Mouse (Mus musculus) cerebellum, adult 11-12 months (tissue): ENCODE data around the gene Cog2.

Experiments
- DNase-seq: peaks from one replicate; pipeline ENCODE4 v3.0.0; 2022

The Cog2 gene

DNA sequence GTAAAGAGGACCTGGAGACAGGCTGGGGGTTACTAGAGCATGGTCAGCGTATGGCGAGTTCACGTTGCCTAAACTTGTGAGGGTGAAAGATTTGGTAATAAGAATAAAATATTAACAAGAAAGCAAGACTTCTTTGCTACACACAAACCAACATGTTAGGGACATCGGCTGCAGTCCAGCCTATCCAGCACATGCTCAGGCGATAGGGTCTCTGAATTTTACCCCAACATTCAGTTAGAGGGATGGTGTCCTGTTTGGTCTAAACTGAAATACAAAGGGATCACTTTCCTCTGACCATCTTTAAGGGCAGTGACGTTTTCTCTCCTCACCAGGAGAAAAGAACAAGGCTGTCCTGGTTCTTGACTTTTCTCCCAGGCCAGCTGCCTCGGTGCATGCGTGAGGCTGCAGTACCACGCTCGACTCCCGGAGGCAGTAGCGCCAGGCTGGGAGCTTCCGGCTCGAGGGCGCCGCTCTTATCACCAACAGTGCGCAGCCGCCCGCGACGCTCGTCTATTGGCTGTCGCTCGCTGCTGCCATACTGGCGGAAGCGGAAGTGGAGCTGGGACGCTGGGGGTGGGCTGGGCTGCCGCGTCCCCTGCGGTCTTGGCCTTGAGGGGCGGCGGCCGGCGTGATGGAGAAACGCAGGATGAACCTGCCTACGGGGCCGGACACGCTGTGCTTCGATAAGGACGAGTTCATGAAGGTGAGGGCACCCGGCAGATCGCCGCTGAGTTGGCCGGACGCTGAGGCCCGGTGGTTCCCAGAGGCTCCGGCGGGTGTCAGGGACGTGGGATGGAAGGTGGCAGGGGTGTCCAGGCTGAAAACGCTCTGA, at the start of gene Cog2:
Gene Cog2 (plus strand): TSS at position 519 of the 832 bp plus-strand sequence.
- peak; percentile 90 for DNase-seq

DNA sequence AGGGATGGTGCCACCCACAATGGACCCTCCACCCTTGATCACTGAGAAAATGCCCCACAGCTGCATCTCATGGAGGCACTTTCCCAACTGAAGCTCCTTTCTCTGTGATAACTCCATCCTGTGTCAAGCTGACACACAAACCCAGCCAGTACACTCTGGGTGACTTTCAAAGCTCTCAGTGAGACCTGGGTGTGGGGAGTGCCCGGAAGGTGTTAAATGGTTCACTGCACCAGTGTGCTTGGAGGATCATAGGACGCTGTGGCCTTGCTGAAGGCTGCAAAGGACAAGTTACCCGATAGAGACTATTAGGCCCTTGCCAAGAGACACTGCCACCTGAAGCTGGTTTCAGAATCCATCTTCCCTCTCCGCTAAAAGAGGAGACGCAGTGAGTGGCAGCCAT, 44.9 kb upstream of the Cog2 start:
- no peak for DNase-seq

DNA sequence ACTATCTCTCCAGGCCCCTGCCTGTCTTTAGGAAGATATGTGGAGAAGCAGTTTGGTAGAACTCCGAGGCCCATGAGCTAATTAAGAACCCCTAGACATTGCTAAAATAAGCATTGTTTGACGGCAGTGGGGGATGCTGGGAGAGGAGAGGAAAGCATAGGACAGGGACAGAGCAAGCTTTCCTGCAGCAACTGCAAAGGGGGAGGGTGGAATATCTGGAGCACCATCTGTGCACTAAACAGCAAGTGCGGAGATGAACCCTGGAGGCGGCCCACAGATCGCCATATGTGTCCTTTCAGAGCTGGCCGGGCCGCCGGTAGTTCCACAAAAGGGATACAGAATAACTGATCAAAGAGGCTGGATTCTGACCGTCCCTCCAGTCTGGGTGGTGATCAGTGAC, 43.9 kb upstream of the Cog2 start:
- DNase-seq = peak; percentile 86

DNA sequence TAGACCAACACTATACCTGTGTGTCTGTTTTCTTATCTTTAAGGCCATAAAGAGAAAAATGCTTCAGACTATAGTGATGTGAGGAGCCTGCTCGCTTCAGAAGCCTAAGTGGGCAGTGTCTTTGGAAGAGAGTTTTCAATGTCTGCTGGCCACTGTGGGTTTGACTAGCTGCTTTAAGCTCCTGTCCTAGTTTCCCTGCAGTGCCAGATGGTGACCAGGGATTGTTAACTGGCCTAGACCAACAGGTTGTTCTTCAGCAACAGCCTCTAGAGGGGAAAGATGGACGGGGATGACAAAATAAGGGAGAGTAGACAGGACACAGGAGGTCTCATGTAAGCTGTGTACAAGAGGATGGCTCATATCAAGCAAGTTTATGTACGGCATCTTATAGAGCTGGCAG, 41.3 kb upstream of the Cog2 start:
- DNase-seq = no peak

DNA sequence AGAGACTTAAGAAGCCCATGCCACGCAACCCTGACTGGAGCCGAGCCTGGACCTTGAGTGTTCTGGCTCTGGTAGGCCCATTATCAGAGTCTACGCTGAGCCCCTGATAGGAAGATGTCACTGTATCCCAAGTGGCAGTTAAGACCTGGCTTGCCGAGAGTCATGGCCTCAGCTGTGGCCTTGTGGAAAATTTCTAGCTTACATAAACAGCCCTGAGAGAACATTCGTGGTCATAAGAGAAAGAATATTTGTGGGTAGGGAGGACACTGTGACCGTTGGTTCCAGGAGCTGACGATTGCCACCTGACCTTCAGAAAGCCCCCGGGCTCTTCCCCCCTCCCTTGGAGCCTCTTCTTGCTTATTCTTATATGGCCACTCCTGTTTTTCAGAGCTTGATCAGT, 40.2 kb upstream of the Cog2 start:
- no peak for DNase-seq

DNA sequence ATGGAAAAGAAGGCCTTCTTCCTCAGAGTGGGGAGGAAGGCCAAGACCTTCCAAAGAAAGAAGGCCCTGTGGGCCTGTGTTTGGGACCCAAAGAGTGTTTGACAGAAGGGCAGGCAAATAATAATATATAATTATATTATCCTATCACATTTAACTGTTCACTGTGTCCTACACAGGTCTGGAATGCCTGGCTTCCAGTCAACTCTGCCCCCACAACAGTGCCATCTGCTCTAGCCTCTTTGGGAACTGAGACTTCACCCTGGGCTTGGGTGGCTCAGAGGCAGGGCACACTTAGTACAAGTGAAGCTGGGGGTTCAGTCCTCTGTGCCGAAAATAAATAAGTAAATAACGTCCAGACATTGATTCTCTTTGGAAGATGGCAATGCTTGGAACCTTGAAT, 37.8 kb upstream of the Cog2 start:
- peak; percentile 73 for DNase-seq

DNA sequence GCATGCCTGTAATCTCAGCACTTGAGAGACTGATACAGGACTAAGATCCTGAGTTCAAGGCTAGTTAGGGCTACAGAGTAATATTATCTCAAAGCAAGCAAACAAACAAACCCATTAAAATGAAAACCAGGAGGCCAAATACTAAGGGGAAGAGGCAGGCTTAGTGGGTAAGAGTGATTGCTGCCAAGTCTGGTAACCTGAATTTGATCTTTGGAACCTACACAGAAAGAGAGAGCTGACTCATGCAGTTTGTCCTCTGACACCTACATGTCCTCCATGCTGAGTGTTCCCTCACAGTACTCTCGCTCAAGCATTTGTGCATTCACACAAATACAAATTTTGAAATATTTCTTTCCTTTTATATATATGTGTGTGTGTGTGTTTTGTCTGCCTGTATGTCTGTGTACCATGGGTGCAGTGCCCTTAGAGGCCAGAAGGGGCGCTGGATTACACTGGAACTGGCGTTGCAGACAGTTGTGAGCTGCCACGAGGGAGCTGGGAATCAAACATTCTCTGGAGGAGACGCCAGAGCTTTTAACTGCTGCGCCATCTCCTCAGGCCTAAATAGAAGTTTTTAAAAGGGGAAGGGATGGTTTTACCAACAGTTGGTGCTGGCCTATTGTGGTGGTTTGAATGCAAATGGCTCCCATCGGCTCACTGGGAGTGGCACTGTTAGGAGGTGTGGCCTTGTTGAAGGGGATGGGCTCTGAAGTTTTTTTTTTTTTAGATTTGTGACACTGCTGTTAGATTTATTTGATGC, 37.0 kb upstream of the Cog2 start:
- no peak for DNase-seq

DNA sequence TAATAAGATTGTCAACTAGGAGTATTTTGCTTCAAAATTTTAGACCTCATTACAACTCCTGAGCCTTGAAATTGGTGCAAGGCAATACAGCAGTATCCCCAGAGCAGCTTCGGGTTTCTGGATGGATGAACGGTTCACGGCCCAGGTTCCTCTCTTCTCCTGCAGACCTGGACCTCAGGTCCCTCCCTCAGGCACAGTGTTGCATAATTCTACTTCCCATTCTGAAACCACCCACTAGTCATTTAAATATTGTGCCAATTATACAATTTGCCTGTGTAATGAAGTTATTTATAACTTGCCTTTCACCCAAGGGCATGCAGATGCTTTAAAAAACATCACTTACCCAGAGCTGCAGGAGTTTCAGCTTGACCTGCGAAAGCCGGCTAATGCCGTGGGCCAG, 31.3 kb upstream of the Cog2 start:
- no peak for DNase-seq

DNA sequence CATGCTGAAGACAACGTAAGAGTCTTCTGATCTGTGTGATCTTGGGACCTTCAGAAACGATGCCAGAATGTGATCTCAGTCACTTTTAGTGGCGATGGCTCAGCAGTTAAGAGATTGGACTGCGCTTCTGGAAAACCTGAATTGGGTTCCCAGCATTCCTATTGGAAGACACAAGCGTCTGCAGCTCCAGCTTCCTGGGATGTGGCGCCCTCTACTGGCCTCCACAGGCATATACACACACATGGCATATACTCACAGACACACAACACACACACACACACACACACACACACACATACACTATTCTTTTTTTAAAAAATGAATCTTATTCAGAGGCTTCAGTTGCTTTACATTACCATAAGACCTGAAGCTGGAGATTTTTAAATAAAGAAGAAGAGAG, 30.8 kb upstream of the Cog2 start:
- DNase-seq = no peak

DNA sequence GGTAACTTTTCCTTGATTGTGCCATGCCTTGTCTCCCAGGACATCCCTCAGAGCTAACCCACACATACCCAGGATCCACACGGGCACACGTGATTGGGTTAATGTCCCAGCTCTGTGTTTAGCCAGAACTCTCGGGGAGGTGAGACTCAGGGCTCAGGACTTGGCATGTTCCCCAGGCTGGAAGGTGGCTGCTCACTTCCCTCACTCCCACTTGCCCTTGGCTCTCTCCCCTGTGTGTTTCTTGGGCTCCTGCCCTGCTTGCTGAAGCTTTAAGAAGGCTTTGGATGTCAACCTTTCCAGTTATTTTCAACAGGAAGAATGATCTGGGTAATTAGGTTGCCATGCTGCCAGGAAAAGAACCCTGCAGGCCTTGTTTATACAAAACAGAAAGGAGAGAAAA, 26.2 kb upstream of the Cog2 start:
- DNase-seq = peak; percentile 95

DNA sequence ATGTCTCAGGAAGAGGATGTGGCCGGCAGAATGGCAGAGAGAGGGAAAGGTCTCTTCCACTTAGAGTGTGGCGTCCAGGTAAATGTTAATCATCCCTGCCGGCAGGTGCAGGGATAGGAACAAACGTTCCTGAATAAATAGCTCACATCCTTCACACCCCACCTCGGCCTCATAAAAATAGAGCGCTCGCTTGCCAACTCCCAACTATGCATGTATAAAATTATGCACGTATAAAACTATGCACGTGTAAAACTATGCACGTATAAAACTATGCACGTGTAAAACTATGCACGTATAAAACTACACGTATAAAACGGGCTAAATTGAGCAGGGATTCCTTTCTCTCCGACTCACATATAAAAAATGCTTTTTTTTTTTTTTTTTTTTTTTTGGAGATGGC, 25.6 kb upstream of the Cog2 start:
- DNase-seq = no peak

DNA sequence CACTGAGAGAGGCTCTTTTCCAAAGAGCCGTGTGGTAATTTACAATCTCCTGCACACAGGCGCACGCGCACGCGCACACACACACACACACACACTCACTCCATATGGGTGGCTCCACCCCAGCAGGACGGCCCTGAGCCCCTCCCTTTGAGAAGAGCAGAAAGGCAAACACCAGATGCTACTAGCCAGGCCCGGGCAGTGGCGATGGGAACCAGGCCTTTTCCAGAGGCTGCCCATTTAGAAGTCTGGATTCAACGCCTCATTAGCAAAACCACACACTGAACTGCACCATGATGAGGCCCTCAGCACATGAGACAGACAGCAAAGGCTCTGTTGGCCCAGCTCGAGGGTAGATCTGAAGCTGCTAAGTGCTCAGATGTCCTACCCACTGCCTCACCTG, 24.9 kb upstream of the Cog2 start:
- peak; percentile 80 for DNase-seq

DNA sequence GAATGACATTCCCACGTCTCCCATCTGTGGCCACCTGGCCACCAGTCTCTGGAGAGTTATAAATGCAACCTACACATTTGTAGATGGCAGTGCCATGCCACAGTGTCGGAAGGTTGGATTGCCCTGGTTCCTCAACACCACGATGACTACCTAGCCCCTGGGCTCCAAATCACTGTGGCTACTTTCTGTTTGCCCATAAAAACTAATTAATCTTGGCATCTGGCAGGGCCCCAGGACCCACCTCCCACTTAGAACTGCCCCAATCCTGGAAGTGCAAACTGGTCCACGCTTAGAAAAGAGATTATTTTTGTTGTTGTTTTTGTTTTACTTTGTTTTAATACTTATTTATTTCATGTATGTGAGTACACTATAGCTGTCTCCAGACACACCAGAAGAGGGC, 24.3 kb upstream of the Cog2 start:
- no peak for DNase-seq

DNA sequence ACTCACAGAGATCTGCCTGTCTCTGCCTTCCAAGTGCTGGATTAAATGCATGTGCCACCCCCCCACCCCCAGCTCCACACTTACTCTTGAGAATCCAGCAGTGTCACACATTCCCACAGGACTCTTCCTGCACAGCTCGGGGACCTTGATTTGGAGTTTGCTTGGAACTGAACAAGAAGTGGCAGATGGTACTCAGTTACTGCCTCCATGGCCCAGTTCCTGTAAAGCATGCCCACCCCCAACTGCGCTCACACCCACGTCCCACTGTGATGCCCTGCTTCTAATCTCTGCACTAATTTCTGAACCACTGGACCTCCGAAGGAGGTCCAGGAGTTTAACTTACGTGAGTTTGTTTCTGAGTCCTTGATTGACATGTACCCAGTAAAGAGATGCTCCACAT, 23.7 kb upstream of the Cog2 start:
- peak; percentile 46 for DNase-seq

DNA sequence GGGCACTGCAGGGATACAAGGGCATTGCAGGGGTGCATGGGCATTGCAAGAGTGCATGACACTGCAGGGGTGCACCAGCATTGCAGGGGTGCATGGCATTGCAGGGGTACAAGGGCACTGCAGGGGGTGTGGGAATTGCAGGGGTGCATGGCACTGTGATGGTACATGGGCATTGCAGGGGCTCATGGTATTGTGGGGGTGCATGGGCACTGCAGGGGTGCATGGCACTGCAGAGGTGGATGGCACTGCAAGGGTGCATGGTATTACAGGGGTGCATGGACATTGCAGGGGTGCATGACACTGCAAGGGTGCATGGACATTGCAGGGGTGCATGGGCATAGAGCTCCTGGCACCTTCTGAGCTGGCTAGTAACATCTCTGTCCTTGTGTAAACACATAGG, 22.2 kb upstream of the Cog2 start:
- peak; percentile 60 for DNase-seq

DNA sequence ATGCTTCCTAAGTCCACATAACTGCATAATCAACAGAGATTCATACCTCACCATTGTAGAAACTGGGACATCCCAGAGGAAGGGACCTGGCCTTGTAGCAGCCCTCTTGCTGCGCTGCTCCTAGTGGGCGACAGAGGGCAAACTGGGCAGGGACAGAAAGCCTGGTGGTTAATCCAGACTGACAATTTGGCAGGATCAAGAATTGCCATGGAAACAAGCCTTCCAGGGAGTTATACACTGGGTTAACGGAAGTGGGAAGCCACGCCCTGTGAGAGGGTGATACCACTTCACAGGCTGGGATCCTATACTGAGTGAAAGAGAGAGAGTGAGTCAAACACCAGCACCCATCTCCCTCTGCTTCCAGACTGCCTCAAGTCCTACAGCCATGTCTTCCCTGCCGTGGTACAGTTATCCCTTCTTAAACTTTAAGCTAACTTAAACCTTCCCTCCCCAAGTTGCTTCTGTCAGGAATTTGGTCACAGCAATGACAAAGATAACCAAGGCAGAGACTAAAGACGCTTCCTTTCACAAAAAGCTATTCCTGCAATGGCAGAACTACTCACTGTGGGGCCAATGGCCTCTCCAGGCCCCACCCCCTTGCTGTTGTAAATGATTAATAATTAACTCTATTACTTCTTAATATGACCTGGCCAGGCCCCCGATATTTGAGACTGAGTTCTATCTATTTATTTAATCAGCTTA, 21.2 kb upstream of the Cog2 start:
- no peak for DNase-seq

DNA sequence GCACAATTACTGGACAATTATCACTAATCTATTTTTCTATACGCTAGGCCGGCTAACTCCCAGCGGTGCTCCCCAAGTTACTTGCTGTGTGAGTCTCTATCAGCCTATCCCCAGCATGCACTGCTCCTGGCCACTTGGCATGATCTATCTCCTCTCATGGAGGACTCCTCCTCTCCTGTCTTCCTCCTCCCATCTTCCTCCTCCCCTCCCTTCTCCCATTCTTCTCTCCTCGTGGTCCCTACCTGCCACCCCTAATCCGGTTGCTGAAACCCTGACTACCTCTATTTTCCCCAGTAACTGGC, 20.7 kb upstream of the Cog2 start:
- no peak for DNase-seq

DNA sequence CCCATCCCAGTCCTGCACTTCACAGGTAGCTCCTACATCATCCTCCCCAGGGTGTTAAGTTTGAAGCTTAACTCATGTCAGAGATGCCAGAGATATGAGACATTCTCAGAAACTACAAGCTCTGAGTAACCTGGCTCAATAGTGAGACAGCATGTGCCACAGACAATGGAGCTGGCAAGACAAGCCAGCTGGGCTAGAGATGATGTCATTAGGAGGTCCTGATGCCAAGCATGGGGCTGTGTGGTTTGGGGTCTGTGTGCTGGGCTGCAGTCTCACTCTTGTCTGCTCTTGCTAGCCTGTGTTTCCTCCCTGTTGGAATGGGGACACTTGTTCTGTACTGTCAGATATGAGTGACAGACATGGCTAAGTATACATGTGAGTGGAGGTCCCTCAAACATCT, 14.9 kb upstream of the Cog2 start:
- DNase-seq = no peak

DNA sequence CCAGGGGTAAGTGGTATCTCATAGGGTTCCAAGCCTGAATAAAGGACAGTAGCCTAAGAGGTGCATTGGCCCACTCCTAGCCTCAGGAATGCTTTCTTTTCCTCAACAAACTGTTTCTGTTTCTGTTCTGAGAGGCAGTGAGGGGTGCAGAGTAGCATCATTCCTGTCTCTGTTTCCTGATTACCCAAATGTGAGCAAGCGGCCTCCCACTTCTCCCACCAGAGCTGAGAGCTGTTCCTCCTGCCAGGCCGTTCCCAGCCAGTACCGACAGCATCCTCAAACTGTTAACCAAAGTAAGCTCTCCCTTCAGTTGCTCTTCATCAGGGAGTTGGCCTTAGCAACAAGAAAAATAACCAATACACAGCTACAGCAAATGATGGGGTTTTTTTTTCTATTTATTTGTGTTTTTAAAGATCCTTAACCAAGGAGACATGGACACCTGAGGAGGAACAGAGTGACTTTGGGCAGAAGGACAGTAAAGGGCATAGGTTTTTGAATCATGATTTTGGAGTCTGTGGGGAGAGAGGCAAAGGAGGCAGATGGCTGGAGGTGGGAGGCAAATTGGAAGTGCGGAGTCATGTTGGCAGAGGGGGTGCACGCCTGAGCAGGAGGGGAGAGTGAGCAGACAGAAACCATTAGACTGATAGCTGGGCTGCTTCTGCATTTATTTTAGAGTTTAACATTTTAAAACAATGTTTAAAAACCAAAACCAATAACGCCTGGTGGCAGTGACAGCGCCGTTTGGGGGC, 12.8 kb upstream of the Cog2 start:
- DNase-seq = peak; percentile 86

DNA sequence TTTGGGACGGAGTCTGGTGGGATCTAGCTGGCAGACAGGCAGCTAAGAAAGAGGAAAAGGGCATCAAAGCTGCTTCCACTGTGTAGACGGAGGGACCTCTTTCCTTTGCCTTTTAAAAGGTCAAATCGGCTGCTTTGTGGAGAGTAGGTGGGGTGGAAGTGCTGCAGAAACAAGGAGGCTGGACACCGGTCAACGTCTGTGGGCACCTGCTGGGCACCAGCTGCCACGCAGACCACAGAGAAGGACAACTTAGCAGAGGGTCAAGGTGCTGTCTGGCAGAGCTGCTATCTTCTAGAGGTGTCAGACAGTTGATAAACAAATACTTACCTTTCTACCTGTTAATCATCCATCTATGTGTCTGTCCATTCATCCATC, 12.3 kb upstream of the Cog2 start:
- peak; percentile 84 for DNase-seq

DNA sequence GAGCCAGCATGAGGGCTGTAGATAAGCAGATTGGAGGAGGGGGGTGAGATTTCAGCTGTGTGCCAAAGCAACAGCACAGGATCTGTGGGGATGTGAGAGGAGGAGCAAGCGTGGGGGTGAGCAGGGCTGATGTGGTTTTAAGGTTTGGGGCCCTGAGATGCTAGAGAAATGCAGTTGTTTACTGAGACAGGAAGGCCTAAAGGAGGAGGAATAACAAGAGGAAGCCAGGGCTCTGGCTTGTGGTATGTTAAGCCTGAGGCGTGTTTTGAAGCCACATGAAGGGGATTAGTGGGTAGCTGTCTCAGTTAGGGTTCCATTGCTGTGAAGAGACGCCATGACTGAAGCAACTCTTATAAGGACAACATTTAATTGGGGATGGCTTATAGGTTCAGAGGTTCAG, 11.4 kb upstream of the Cog2 start:
- no peak for DNase-seq

DNA sequence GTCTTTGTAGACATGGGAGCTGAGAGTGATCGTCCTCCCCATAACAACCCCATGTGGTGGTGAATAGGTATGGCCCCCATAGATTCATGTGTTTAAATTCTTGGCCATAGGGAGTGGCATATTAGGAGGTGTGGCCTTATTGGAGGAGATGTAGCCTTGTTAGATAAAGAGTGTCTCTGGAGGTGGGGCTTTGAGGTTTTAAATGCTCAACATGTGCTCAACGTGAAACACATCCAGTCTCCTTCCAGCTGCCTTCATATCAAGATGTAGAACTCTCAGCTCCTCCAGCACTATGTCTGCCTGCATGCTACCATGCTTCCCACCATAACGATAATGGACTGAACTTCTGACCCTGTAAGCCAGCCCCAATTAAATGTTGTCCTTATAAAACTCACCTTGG, 4.5 kb upstream of the Cog2 start:
- no peak for DNase-seq

DNA sequence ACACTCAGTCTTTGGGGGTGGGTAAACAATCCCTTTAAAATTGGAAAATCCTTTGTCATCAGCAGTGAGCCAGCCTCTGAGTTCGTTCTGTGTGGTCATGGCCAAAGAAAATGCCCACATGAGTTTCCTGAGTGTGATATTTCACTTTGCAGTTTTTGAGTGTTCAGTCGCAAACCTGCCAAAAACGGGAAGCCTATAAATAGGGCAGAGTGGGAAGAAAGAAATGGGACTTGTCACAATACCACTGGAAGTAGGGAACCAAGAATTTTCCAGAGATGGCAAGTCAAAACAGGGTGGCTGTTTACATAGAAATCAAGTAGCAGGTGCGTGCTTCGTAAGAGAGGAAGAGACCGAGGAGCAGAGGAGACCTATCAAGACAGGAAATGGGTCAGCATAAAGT, 4.0 kb upstream of the Cog2 start:
- no peak for DNase-seq
